Mouse (Mus musculus): Measurements from ENCODE around the gene 0610010K14Rik. TPM values are rescaled to one million over a fixed set of nuclear protein-coding genes. Genes with fewer than 3 reads are reported as not detected.

Gene 0610010K14Rik
- polyA plus RNA-seq, 1 experiment from 2014 or later = 173 TPM

- no peak for ATAC-seq (replicated peaks)
- 0 out of 2 replicates have a peak, but pooled peaks cover 5% of the 10 kb centered on the region for H3K36me3 ChIP-seq (replicated peaks)
- 68% methylated on average over 6 of the region's 6 CpGs for WGBS
- peak within 1 kb of the TSS; percentile 59 for H3K4me2 ChIP-seq
- peaks cover 26% of the 10 kb centered on the region for H3K4me1 ChIP-seq
- H3K4me3 ChIP-seq = peak within 1 kb of the TSS; percentile 33
- H3K27me3 ChIP-seq (replicated peaks) = peaks cover 36% of the 10 kb centered on the region
- no peak within 1 kb of the TSS for H3K27ac ChIP-seq
- H3K9ac ChIP-seq = peak within 1 kb of the TSS; percentile 27; the same call in 1 of the 2 replicates
- no peaks in the 10 kb centered on the region for H3K9me3 ChIP-seq
Measured at GRCm38 (mm10) chr11:70212423-70212822, 25.3 kb downstream of the 0610010K14Rik start, which contains the start of gene Slc16a11. Slc16a11 (plus strand) TSS chr11:70212752.

- 69% methylated on average over 6 of the region's 6 CpGs for WGBS
- Histone ChIP-seq H3K9ac (no peak overlapping the region), H3K4me1 (peaks cover 26% of the 10 kb centered on the region), H3K4me2 (no peak overlapping the region), H3K9me3 (no peaks in the 10 kb centered on the region), H3K4me3 (no peak overlapping the region), H3K36me3 (replicated peaks) (0 out of 2 replicates have a peak, but pooled peaks cover under 1% of the 10 kb centered on the region), H3K27ac (no peak overlapping the region), H3K27me3 (replicated peaks) (peaks cover 35% of the 10 kb centered on the region)
- ATAC-seq (replicated peaks) = no peak
Measured at GRCm38 (mm10) chr11:70211972-70212371, 25.7 kb downstream of the 0610010K14Rik start.

GRCm38 (mm10) chr11:70210681-70211080 lies 27.0 kb downstream of the 0610010K14Rik start:
- H3K4me2 ChIP-seq = no peak overlapping the region
- no peak overlapping the region for H3K4me3 ChIP-seq
- no peaks in the 10 kb centered on the region for H3K36me3 ChIP-seq (replicated peaks)
- WGBS = 93% methylated on average over 2 of the region's 2 CpGs
- H3K9ac ChIP-seq = no peak overlapping the region
- peaks cover 25% of the 10 kb centered on the region for H3K4me1 ChIP-seq
- H3K9me3 ChIP-seq = no peaks in the 10 kb centered on the region
- peaks cover 23% of the 10 kb centered on the region for H3K27me3 ChIP-seq (replicated peaks)
- no peak for ATAC-seq (replicated peaks)
- H3K27ac ChIP-seq = no peak overlapping the region

GRCm38 (mm10) chr11:70208778-70209388 lies 28.8 kb downstream of the 0610010K14Rik start:
- no peak overlapping the region for H3K4me2 ChIP-seq
- H3K4me3 ChIP-seq = no peak overlapping the region
- H3K36me3 ChIP-seq (replicated peaks) = no peaks in the 10 kb centered on the region
- H3K27me3 ChIP-seq (replicated peaks) = peaks cover 8% of the 10 kb centered on the region
- no peak overlapping the region for H3K9ac ChIP-seq
- ATAC-seq (replicated peaks) = no peak
- no peaks in the 10 kb centered on the region for H3K9me3 ChIP-seq
- H3K4me1 ChIP-seq = peaks cover 13% of the 10 kb centered on the region
- WGBS = 85% methylated on average over 5 of the region's 5 CpGs
- H3K27ac ChIP-seq = no peak overlapping the region

- Histone ChIP-seq H3K9ac (no peak overlapping the region), H3K4me3 (no peak overlapping the region), H3K4me1 (no peaks in the 10 kb centered on the region), H3K4me2 (no peak overlapping the region), H3K9me3 (no peaks in the 10 kb centered on the region), H3K36me3 (replicated peaks) (no peaks in the 10 kb centered on the region), H3K27me3 (replicated peaks) (peaks cover under 1% of the 10 kb centered on the region), H3K27ac (no peak overlapping the region)
- no peak for ATAC-seq (replicated peaks)
- WGBS = 87% methylated on average over 7 of the region's 7 CpGs
Measured at GRCm38 (mm10) chr11:70207283-70207682, 30.4 kb downstream of the 0610010K14Rik start.

GRCm38 (mm10) chr11:70206801-70207200 lies 30.9 kb downstream of the 0610010K14Rik start:
- H3K4me3 ChIP-seq = no peak overlapping the region
- H3K27ac ChIP-seq = no peak overlapping the region
- no peaks in the 10 kb centered on the region for H3K4me1 ChIP-seq
- H3K9ac ChIP-seq = no peak overlapping the region
- H3K27me3 ChIP-seq (replicated peaks) = no peaks in the 10 kb centered on the region
- no peak for ATAC-seq (replicated peaks)
- H3K36me3 ChIP-seq (replicated peaks) = no peaks in the 10 kb centered on the region
- H3K4me2 ChIP-seq = no peak overlapping the region
- WGBS = 90% methylated on average over 2 of the region's 2 CpGs
- no peaks in the 10 kb centered on the region for H3K9me3 ChIP-seq

GRCm38 (mm10) chr11:70201691-70202090 lies 36.0 kb downstream of the 0610010K14Rik start:
- H3K9me3 ChIP-seq = no peaks in the 10 kb centered on the region
- H3K4me2 ChIP-seq = no peak overlapping the region
- no peaks in the 10 kb centered on the region for H3K36me3 ChIP-seq (replicated peaks)
- no peak overlapping the region for H3K9ac ChIP-seq
- no peak overlapping the region for H3K4me3 ChIP-seq
- 43% methylated on average over 5 of the region's 5 CpGs for WGBS
- no peak for ATAC-seq (replicated peaks)
- H3K27ac ChIP-seq = no peak overlapping the region
- H3K4me1 ChIP-seq = no peaks in the 10 kb centered on the region
- no peaks in the 10 kb centered on the region for H3K27me3 ChIP-seq (replicated peaks)

GRCm38 (mm10) chr11:70200036-70200608 lies 37.6 kb downstream of the 0610010K14Rik start:
- ATAC-seq (replicated peaks) = no peak
- no peaks in the 10 kb centered on the region for H3K4me1 ChIP-seq
- 91% methylated on average over 5 of the region's 5 CpGs for WGBS

GRCm38 (mm10) chr11:70199107-70199506 lies 38.6 kb downstream of the 0610010K14Rik start:
- no peak for ATAC-seq (replicated peaks)
- no peaks in the 10 kb centered on the region for H3K27me3 ChIP-seq (replicated peaks)
- H3K4me2 ChIP-seq = no peak overlapping the region
- H3K4me1 ChIP-seq = no peaks in the 10 kb centered on the region
- H3K9ac ChIP-seq = no peak overlapping the region
- no peak overlapping the region for H3K27ac ChIP-seq
- H3K9me3 ChIP-seq = no peaks in the 10 kb centered on the region
- no peak overlapping the region for H3K4me3 ChIP-seq
- WGBS = 83% methylated on average over 8 of the region's 8 CpGs
- no peaks in the 10 kb centered on the region for H3K36me3 ChIP-seq (replicated peaks)

More at GRCm38 (mm10) chr11:70200036-70200608, 37.6 kb downstream of the 0610010K14Rik start:
- Histone ChIP-seq H3K4me2 (no peak overlapping the region), H3K9me3 (no peaks in the 10 kb centered on the region), H3K9ac (no peak overlapping the region), H3K27ac (no peak overlapping the region), H3K27me3 (replicated peaks) (no peaks in the 10 kb centered on the region), H3K36me3 (replicated peaks) (no peaks in the 10 kb centered on the region), H3K4me3 (no peak overlapping the region)

GRCm38 (mm10) chr11:70198332-70198731 lies 39.4 kb downstream of the 0610010K14Rik start:
- Histone ChIP-seq H3K4me3 (no peak overlapping the region), H3K9ac (no peak overlapping the region), H3K27me3 (replicated peaks) (no peaks in the 10 kb centered on the region), H3K4me2 (no peak overlapping the region), H3K36me3 (replicated peaks) (no peaks in the 10 kb centered on the region), H3K27ac (no peak overlapping the region), H3K9me3 (no peaks in the 10 kb centered on the region), H3K4me1 (no peaks in the 10 kb centered on the region)
- ATAC-seq (replicated peaks) = no peak
- WGBS = 90% methylated on average over 3 of the region's 3 CpGs

GRCm38 (mm10) chr11:70193354-70194285 lies 44.1 kb downstream of the 0610010K14Rik start:
- Histone ChIP-seq H3K4me1 (no peaks in the 10 kb centered on the region), H3K9me3 (no peaks in the 10 kb centered on the region), H3K27me3 (replicated peaks) (no peaks in the 10 kb centered on the region), H3K36me3 (replicated peaks) (no peaks in the 10 kb centered on the region), H3K4me3 (no peak overlapping the region), H3K9ac (no peak overlapping the region), H3K4me2 (no peak overlapping the region), H3K27ac (no peak overlapping the region)
- ATAC-seq (replicated peaks) = no peak
- 62% methylated on average over 11 of the region's 11 CpGs for WGBS

- ATAC-seq (replicated peaks) = no peak
- Histone ChIP-seq H3K27me3 (replicated peaks) (no peaks in the 10 kb centered on the region), H3K4me3 (no peak overlapping the region), H3K4me2 (no peak overlapping the region), H3K36me3 (replicated peaks) (no peaks in the 10 kb centered on the region), H3K9me3 (no peaks in the 10 kb centered on the region), H3K27ac (no peak overlapping the region), H3K9ac (no peak overlapping the region), H3K4me1 (no peaks in the 10 kb centered on the region)
- WGBS = 89% methylated on average over 4 of the region's 4 CpGs
Measured at GRCm38 (mm10) chr11:70192157-70192556, 45.6 kb downstream of the 0610010K14Rik start.
